Mouse (Mus musculus) testis, adult 2 months (tissue): Measurements from ENCODE around the gene Adat2.

ENCODE experiments used
- CTCF ChIP-seq: fragments of 200-500 bp; IDR thresholded peaks from 2 replicates; pipeline ENCODE4 v1.5.1; 2012; ENCODE audit warnings: low read depth, mild to moderate bottlenecking, inconsistent platforms, low read length, moderate library complexity; ENCODE audit not compliant: control insufficient read depth, insufficient read depth, insufficient replicate concordance
- POLR2A ChIP-seq: fragments of 200-500 bp; IDR thresholded peaks from 2 replicates; pipeline ENCODE4 v1.6.1; 2012; ENCODE audit warnings: low read depth, mild to moderate bottlenecking, inconsistent platforms, low read length, moderate library complexity; ENCODE audit not compliant: control insufficient read depth

DNA sequence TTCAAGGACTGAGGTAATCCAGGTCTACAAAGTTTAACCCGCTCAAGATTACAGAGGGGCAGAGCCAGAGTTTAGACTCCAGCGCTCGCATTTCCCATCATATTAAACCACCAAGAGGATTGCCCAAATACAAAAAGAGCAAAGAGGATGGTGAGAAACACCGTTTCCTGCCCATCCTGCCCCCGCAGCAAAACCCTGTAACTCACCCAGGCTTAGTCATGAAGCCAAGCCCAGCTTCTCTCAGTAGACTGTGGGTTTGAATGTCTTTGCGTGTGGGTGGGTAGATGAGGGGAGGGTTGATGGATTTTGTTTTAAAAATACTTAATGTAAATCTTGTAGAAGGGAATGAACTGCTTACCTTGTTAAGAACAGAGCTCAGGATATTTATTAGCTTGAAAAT is 19.7 kb downstream of the Adat2 start:
- no peak for TF ChIP-seq CTCF
- no peak for TF ChIP-seq POLR2A
